Mouse (Mus musculus): ENCODE results near the gene Dpy19l1. TPM values are rescaled to one million over a fixed set of nuclear protein-coding genes. Genes with fewer than 3 reads are reported as not detected.

Dpy19l1 gene
- total RNA-seq, 2 experiments from 2014 or later, result 44.1 to 44.3 TPM

DNA sequence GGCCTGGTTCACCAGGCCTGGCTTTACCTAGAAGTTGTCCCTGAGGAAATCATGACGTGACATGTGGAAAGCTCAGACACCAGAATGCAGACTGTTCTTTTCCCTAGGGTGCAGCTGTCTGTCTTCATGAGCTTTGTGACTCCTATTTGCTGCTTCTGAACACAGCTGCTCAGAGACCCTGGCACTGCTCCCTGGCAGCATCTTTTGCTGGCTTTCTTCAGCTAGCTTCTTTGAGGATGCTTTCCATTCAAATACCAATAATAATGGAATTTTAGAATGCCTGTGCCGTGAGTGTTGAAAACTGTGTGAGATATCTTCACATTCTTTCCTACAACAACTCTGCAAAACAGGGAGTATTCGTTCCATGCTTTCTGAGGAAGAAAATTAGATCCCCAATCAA lies 108.8 kb downstream of the Dpy19l1 start:
- intact Hi-C loops (cut with DNase I), result no loop called here
- DNase-seq (ENCODE audit: extremely low spot score in 1 of 2, low spot score in 2 of 2), result no peak

DNA sequence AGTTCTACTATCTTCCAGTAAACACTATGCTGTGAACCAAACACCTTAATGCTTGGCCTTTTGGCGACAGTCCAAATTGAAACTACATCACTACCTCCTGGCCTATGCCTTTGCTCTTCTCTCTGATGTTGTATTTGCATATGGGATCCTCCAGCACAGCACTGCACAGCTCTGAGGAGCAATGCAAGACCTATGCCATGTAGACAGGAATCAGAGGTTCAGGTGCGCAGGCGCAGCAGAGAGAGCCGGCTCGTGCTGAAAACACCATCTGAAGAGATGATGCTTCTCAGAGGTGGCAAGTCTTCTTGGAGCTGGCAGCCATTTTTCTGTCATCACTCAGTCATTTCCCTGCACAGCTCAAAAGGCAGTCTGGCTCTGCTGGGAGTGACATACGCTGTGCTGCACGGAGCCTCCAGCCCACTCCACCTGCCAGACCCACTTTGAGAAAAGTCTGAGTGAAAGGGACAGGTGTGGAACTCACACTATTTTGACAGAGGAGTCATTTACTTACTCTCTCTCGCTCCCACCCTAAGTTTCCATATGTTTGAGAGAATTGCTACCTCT lies 112.1 kb downstream of the Dpy19l1 start:
- intact Hi-C loops (cut with DNase I), result no loop called here
- peak in 1 of 2 experiments; percentile 5 for DNase-seq (ENCODE audit: extremely low spot score in 1 of 2, low spot score in 2 of 2)

DNA sequence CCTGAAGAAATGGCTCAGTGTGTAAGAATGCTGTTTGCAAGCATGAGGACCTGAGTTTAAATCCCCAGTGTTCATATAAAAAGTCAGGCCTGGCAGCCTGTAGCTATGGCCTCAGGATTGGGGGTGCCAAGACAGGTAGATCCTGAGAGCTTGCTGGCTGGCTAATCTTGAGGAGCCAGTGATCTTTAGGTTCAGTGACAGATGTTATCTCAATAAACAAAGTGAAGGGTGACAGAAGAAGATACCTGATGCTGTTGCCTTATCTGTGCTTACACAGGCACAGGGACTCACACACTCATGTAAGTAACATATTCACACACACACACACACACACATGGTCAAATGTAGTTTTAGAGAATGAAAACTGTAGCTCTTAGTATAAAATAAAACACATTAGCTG lies 115.7 kb downstream of the Dpy19l1 start:
- no peak for DNase-seq (ENCODE audit: extremely low spot score in 1 of 2, low spot score in 2 of 2)
- intact Hi-C loops (cut with DNase I), result no loop called here

DNA sequence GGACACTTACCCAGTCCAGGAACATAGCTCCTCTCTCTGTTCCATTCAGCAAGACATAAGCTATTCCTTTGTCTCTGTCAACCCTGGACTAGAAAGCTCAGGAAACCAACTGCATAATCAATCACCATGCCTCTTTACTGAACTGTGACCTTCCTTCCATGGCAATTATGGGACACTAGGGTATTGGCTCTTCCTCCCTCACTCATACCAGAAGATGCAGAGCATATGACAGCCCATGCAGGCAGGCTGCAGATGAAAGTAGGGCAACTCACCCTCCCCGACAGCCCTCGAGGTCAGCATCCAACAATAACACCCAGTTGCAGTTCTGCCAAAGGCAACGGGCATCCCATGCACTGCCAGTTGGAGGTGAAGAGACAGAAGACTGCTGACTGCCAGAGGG lies 123.6 kb downstream of the Dpy19l1 start:
- DNase-seq (ENCODE audit: extremely low spot score in 1 of 2, low spot score in 2 of 2), result peak in 1 of 2 experiments; percentile 26
- intact Hi-C loops (cut with DNase I), result no loop called here

DNA sequence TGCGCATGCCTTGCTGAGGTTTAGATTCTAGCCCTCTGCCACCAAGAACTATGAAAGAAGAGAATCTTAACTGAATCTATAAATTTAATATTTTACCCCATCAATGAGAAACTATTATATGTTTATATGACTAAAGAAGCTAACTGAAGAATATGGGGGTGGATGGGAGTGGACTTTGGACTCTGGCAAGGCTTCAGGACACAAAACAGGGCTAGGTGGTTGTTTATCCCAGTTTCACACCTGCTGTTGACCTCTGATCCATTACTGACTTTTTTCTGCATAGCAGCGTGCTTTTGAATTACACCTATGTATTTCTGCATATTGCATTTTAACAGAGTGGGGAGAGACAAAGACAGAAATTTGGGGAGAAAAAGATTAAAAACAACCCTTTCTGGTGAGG lies 124.1 kb downstream of the Dpy19l1 start:
- intact Hi-C loops (cut with DNase I), result no loop called here
- DNase-seq (ENCODE audit: extremely low spot score in 1 of 2, low spot score in 2 of 2), result no peak

Other genes with a start within 250 kb of the Dpy19l1 start
- not detected for gene Cypt4, start 122.1 kb upstream of the Dpy19l1 start, total RNA-seq (2021)
- under 1 TPM; 0.36 to 0.47 TPM for gene Dpy19l2, start 193.2 kb upstream of the Dpy19l1 start, total RNA-seq (2021)

All from left cerebral cortex, postnatal 10 days (tissue).